Mouse (Mus musculus): ENCODE results near the gene Tbc1d9. TPM values are rescaled to one million over a fixed set of nuclear protein-coding genes. Genes with fewer than 3 reads are reported as not detected.

Gene Tbc1d9
- polyA plus RNA-seq, 1 experiment from 2014 or later, result 2.3 TPM

DNA sequence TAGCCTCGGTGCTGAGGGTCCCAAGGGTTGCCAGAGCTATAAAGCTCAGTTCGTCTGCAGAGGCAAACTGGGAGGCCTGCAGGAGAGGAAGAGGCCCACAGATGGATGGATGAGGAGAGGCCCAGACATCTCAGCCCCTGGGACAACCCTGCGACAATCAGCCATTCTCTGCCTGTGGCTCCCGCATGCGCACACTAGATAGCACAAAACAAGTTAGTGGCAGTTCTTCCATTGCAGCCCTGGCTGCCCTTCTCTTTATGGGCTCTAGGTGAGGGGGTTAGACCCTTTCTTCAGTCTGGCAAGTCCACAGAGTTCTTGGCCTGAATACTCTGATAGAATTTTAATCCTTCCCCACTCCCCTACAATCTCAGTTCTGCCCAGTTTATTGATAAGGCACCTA, 87.6 kb downstream of the Tbc1d9 start:
- no peaks in the 10 kb centered on the region for H3K27me3 ChIP-seq (ENCODE audit: insufficient read depth, low read length)
- H3K4me1 ChIP-seq (ENCODE audit: insufficient read depth, low read length), result 0 out of 2 replicates have a peak, but pooled peaks cover 5% of the 10 kb centered on the region
- peak overlapping the region; percentile 59 for H3K27ac ChIP-seq (ENCODE audit: low read length)
- H3K9ac ChIP-seq (replicated peaks; ENCODE audit: low read length), result no peak overlapping the region
- WGBS, result 82% methylated on average over 5 of the region's 5 CpGs
- no peak for ATAC-seq (ENCODE audit: low FRiP score, low TSS enrichment)
- H3K9me3 ChIP-seq (ENCODE audit: low read length), result no peaks in the 10 kb centered on the region
- no peak overlapping the region for H3K4me3 ChIP-seq (ENCODE audit: low read length)
- H3K4me2 ChIP-seq (replicated peaks; ENCODE audit: low read depth, low read length), result no peak overlapping the region
- no peaks in the 10 kb centered on the region for H3K36me3 ChIP-seq (ENCODE audit: insufficient read depth, low read length)

DNA sequence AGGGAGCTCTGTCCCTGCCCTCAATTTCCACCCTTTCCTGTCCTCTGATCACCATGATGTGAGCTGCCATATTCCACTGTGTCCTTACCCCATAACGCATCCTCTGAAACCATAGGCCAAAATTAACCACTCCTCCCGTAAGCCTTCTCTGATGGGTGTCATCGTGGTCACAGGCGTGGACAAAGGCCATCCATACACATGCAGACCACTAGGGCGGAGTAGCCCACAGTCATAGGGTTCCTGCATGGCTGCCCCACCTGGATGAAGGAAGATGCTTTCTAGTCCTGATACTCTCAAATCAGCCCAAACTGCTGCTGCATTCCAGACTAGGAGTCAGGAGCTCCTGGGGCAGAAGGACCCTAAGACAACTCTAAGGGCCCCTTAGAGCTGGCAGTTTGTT, 92.5 kb downstream of the Tbc1d9 start:
- Histone ChIP-seq H3K36me3 (ENCODE audit: insufficient read depth, low read length) (no peaks in the 10 kb centered on the region), H3K9me3 (ENCODE audit: low read length) (no peaks in the 10 kb centered on the region), H3K4me3 (ENCODE audit: low read length) (no peak overlapping the region), H3K4me2 (replicated peaks; ENCODE audit: low read depth, low read length) (no peak overlapping the region), H3K4me1 (ENCODE audit: insufficient read depth, low read length) (no peaks in the 10 kb centered on the region), H3K9ac (replicated peaks; ENCODE audit: low read length) (no peak overlapping the region), H3K27me3 (ENCODE audit: insufficient read depth, low read length) (no peaks in the 10 kb centered on the region), H3K27ac (ENCODE audit: low read length) (no peak overlapping the region)
- 90% methylated on average over 5 of the region's 5 CpGs for WGBS
- ATAC-seq (ENCODE audit: low FRiP score, low TSS enrichment), result no peak

DNA sequence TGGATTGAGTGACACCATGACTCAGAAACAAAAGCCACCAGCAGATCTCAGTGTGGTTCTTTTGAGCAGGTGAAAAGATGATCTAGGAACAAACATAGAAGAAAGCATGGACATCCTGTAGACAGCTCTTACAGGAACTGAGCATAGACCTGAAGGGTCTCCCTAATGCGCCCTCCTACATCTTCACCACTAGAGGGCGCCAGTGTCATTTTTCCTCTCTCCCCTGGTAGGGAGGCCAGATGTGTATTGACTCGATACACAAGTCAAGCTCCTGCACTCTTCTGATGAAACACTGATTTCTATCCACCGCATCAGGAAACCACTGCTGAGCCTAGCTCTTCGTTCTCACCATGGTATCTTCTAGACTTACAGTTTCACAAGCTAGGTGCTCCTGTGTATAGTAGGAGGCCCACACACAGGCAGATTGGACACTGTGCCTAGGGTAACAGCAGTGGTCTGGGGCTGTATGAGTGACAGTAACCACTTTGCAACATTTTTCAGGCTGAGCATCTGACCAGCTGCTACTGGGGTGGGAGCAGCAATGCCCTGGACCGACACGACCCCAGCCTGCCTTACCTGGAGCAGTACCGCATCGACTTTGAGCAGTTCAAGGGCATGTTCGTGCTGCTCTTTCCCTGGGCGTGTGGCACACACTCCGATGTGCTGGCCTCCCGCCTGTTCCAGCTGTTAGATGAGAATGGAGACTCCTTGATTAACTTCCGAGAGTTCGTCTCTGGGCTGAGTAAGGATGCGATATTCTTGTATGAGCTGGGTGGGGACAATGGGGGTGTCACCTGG, 95.5 kb downstream of the Tbc1d9 start:
- no peaks in the 10 kb centered on the region for H3K36me3 ChIP-seq (ENCODE audit: insufficient read depth, low read length)
- H3K27me3 ChIP-seq (ENCODE audit: insufficient read depth, low read length), result no peaks in the 10 kb centered on the region
- no peak overlapping the region for H3K4me2 ChIP-seq (replicated peaks; ENCODE audit: low read depth, low read length)
- whole genome bisulfite sequencing, result 74% methylated on average over 16 of the region's 16 CpGs
- no peaks in the 10 kb centered on the region for H3K4me1 ChIP-seq (ENCODE audit: insufficient read depth, low read length)
- H3K27ac ChIP-seq (ENCODE audit: low read length), result no peak overlapping the region
- H3K9me3 ChIP-seq (ENCODE audit: low read length), result no peaks in the 10 kb centered on the region
- no peak overlapping the region for H3K9ac ChIP-seq (replicated peaks; ENCODE audit: low read length)
- peak; percentile 88 for ATAC-seq (ENCODE audit: low FRiP score, low TSS enrichment)
- no peak overlapping the region for H3K4me3 ChIP-seq (ENCODE audit: low read length)

DNA sequence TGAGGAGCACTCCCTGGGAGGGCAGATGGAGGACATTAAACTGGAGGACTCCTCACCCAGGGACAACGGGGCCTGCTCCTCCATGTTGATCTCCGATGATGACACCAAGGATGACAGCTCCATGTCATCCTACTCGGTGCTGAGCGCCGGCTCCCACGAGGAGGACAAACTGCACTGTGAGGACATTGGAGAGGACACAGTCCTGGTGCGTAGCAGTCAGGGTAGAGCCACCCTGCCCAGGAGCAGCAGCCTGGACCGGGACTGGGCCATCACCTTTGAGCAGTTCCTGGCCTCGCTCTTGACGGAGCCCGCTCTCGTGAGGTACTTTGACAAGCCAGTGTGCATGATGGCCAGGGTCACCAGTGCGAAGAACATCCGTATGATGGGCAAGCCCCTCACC, 106.0 kb downstream of the Tbc1d9 start:
- no peak for ATAC-seq (ENCODE audit: low FRiP score, low TSS enrichment)
- no peak overlapping the region for H3K27ac ChIP-seq (ENCODE audit: low read length)
- no peak overlapping the region for H3K4me3 ChIP-seq (ENCODE audit: low read length)
- H3K9ac ChIP-seq (replicated peaks; ENCODE audit: low read length), result no peak overlapping the region
- WGBS, result 93% methylated on average over 14 of the region's 14 CpGs
- no peaks in the 10 kb centered on the region for H3K27me3 ChIP-seq (ENCODE audit: insufficient read depth, low read length)
- H3K9me3 ChIP-seq (ENCODE audit: low read length), result no peaks in the 10 kb centered on the region
- H3K4me2 ChIP-seq (replicated peaks; ENCODE audit: low read depth, low read length), result no peak overlapping the region
- peaks cover 5% of the 10 kb centered on the region; the same call in 1 of the 2 replicates for H3K36me3 ChIP-seq (ENCODE audit: insufficient read depth, low read length)
- H3K4me1 ChIP-seq (ENCODE audit: insufficient read depth, low read length), result 0 out of 2 replicates have a peak, but pooled peaks cover 2% of the 10 kb centered on the region

DNA sequence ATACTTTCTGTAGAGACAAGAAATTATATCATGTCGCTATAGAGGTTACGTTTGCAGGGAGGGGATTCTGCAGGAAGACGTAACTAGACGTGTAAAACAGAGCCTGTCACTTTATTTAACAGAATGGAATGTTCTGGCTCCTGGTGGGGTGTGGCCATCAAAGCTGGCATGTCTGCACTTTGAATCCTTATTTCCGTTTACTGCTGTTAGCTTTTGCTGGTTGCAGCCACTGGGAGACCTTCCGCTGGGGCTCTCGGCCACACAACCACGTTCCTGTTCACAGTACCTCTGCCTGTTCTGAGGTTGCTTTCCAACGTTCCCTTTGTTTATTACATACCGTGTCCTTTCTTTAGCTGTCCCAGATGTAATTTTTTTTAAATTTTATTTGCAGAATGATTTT, 107.3 kb downstream of the Tbc1d9 start:
- Histone ChIP-seq H3K4me3 (ENCODE audit: low read length) (no peak overlapping the region), H3K4me1 (ENCODE audit: insufficient read depth, low read length) (0 out of 2 replicates have a peak, but pooled peaks cover 2% of the 10 kb centered on the region), H3K27ac (ENCODE audit: low read length) (no peak overlapping the region), H3K36me3 (ENCODE audit: insufficient read depth, low read length) (peaks cover 5% of the 10 kb centered on the region; the same call in 1 of the 2 replicates), H3K4me2 (replicated peaks; ENCODE audit: low read depth, low read length) (no peak overlapping the region), H3K9me3 (ENCODE audit: low read length) (no peaks in the 10 kb centered on the region), H3K27me3 (ENCODE audit: insufficient read depth, low read length) (no peaks in the 10 kb centered on the region), H3K9ac (replicated peaks; ENCODE audit: low read length) (no peak overlapping the region)
- no peak for ATAC-seq (ENCODE audit: low FRiP score, low TSS enrichment)
- 71% methylated on average over 10 of the region's 10 CpGs for WGBS

DNA sequence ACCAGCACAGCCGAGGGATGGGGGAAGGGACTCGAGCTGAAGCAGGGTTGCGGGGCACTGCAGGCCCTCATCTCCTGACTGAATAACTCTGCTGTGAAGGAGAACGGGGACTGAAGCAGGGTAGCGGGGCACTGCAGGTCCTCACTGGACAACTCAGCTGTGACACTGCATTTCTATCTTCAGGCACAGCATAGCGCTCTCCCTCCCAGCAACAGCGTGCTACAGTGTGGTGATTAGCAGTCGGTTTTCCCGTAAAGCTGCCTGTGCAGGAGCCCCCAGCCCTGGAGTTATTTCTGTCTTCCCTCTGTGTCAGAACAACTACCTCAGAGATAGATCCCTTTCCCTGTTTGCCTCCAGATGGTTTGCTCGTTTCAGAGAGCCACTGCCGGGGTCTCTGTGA, 109.3 kb downstream of the Tbc1d9 start:
- H3K27ac ChIP-seq (ENCODE audit: low read length), result no peak overlapping the region
- H3K4me2 ChIP-seq (replicated peaks; ENCODE audit: low read depth, low read length), result no peak overlapping the region; the same call in 1 of the 2 replicates
- WGBS, result 37% methylated on average over 11 of the region's 11 CpGs
- ATAC-seq (ENCODE audit: low FRiP score, low TSS enrichment), result peak; percentile 78
- no peaks in the 10 kb centered on the region for H3K27me3 ChIP-seq (ENCODE audit: insufficient read depth, low read length)
- H3K9ac ChIP-seq (replicated peaks; ENCODE audit: low read length), result no peak overlapping the region
- no peaks in the 10 kb centered on the region for H3K9me3 ChIP-seq (ENCODE audit: low read length)
- H3K36me3 ChIP-seq (ENCODE audit: insufficient read depth, low read length), result peaks cover 5% of the 10 kb centered on the region; the same call in 1 of the 2 replicates
- 0 out of 2 replicates have a peak, but pooled peaks cover 2% of the 10 kb centered on the region for H3K4me1 ChIP-seq (ENCODE audit: insufficient read depth, low read length)
- no peak overlapping the region for H3K4me3 ChIP-seq (ENCODE audit: low read length)

DNA sequence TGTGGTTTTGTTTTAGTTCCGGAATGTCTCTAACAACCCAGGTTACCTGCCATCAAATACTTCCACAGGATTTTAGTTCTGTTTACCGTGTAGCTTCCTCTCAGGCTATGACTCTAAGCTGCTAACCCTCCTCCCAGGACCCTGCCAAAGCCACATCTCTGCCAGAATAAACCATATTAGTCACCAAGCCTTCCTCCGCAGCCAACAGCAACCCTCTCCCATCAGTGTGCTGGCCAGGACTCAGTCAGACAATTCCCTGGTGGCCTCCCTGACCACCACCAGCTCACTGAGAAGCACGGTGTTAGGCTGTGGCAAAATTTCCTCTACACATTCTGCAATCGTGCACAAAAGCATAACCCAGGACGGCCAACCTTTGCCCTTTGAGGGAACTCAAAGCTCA, 113.3 kb downstream of the Tbc1d9 start:
- Histone ChIP-seq H3K4me3 (ENCODE audit: low read length) (no peak overlapping the region), H3K9ac (replicated peaks; ENCODE audit: low read length) (no peak overlapping the region), H3K27ac (ENCODE audit: low read length) (no peak overlapping the region), H3K9me3 (ENCODE audit: low read length) (no peaks in the 10 kb centered on the region), H3K27me3 (ENCODE audit: insufficient read depth, low read length) (no peaks in the 10 kb centered on the region), H3K4me2 (replicated peaks; ENCODE audit: low read depth, low read length) (no peak overlapping the region), H3K36me3 (ENCODE audit: insufficient read depth, low read length) (no peaks in the 10 kb centered on the region), H3K4me1 (ENCODE audit: insufficient read depth, low read length) (0 out of 2 replicates have a peak, but pooled peaks cover 2% of the 10 kb centered on the region)
- 80% methylated on average over 6 of the region's 6 CpGs for WGBS
- no peak for ATAC-seq (ENCODE audit: low FRiP score, low TSS enrichment)

DNA sequence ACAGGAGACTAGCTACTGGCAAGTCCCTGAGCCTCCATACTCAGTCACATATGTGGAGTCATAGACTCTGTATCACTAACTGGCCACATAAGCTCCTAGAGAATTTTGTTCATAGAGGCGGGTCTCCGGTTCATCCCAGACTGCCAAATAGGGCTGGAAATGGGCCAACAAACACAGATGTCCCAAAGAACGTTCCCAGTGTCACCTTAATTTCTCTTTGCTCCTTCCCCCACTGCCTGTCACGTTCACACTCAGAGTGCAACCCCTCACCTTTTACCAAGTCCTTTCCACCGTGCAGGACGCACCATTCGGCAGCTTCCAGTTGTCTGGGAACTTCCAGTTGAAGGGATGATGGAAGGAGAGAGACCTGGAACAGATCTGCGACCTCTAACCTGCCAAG, 120.2 kb downstream of the Tbc1d9 start:
- peaks cover 18% of the 10 kb centered on the region for H3K27me3 ChIP-seq (ENCODE audit: insufficient read depth, low read length)
- H3K9ac ChIP-seq (replicated peaks; ENCODE audit: low read length), result no peak overlapping the region
- 79% methylated on average over 8 of the region's 8 CpGs for WGBS
- H3K4me3 ChIP-seq (ENCODE audit: low read length), result no peak overlapping the region
- no peak for ATAC-seq (ENCODE audit: low FRiP score, low TSS enrichment)
- no peak overlapping the region for H3K27ac ChIP-seq (ENCODE audit: low read length)
- H3K4me2 ChIP-seq (replicated peaks; ENCODE audit: low read depth, low read length), result no peak overlapping the region
- 0 out of 2 replicates have a peak, but pooled peaks cover 6% of the 10 kb centered on the region for H3K4me1 ChIP-seq (ENCODE audit: insufficient read depth, low read length)
- no peaks in the 10 kb centered on the region for H3K36me3 ChIP-seq (ENCODE audit: insufficient read depth, low read length)
- no peaks in the 10 kb centered on the region for H3K9me3 ChIP-seq (ENCODE audit: low read length)

DNA sequence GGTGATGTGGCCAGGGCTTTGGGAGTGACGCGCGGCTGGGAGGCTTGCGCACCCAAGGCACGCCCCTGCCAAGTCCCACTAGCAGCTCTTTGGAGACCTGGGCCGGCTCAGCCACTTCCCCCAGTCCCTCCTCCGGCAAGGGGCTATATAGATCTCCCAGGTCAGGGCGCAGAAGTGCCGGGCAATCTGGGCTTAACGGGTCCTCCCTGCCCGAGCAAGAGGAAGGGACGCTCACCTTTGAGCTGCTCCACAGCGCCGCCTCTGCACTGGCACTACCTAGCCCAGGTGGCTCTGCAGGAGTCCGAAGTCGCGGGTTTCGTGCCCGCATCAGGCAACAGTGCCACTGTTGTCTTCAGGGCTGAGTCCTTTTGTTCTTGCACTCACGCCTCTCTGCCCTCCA, 125.0 kb downstream of the Tbc1d9 start, which contains the start of gene Ucp1:
Gene Ucp1, plus strand, starts transcription at position 177 of the 400 bp plus-strand sequence.
- peak; percentile 74 for ATAC-seq (ENCODE audit: low FRiP score, low TSS enrichment)
- 1% methylated on average over 20 of the region's 20 CpGs for WGBS
- H3K4me1 ChIP-seq (ENCODE audit: insufficient read depth, low read length), result 0 out of 2 replicates have a peak, but pooled peaks cover 8% of the 10 kb centered on the region

DNA sequence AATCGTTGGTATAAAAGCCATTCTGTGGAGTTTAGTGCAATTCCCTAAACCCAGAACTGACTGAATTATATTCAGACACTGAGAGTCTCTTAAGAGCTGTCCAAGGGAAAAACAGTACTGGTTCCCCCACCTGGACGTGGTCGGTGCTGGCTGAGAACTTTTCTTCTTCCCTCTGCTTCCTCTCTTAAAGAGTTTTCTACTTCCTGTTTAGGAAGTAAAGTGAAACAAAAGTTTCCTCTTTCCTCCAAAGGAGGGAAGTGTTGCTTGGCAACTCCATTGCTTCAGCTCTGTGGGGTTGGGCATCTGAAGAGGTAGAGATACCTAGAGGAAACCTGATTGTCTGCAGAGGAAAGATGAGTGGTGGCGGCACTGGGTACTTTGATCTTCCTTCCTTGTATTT, 132.2 kb downstream of the Tbc1d9 start:
- no peak overlapping the region for H3K4me3 ChIP-seq (ENCODE audit: low read length)
- no peak overlapping the region for H3K4me2 ChIP-seq (replicated peaks; ENCODE audit: low read depth, low read length)
- no peaks in the 10 kb centered on the region for H3K9me3 ChIP-seq (ENCODE audit: low read length)
- H3K4me1 ChIP-seq (ENCODE audit: insufficient read depth, low read length), result no peaks in the 10 kb centered on the region
- no peak for ATAC-seq (ENCODE audit: low FRiP score, low TSS enrichment)
- 68% methylated on average over 4 of the region's 4 CpGs for WGBS
- no peak overlapping the region for H3K9ac ChIP-seq (replicated peaks; ENCODE audit: low read length)
- no peaks in the 10 kb centered on the region for H3K36me3 ChIP-seq (ENCODE audit: insufficient read depth, low read length)
- no peak overlapping the region for H3K27ac ChIP-seq (ENCODE audit: low read length)
- H3K27me3 ChIP-seq (ENCODE audit: insufficient read depth, low read length), result no peaks in the 10 kb centered on the region

More for the DNA sequence above, 125.0 kb downstream of the Tbc1d9 start, which contains the start of gene Ucp1:
- Histone ChIP-seq H3K27ac (ENCODE audit: low read length) (no peak within 1 kb of the TSS), H3K4me2 (replicated peaks; ENCODE audit: low read depth, low read length) (peak within 1 kb of the TSS; percentile 57), H3K27me3 (ENCODE audit: insufficient read depth, low read length) (peaks cover 23% of the 10 kb centered on the region), H3K4me3 (ENCODE audit: low read length) (peak within 1 kb of the TSS; percentile 42), H3K9ac (replicated peaks; ENCODE audit: low read length) (0 out of 2 replicates have a peak within 1 kb of the TSS, but pooled peaks have one; percentile 22), H3K36me3 (ENCODE audit: insufficient read depth, low read length) (no peaks in the 10 kb centered on the region), H3K9me3 (ENCODE audit: low read length) (no peaks in the 10 kb centered on the region)
